Comparison of ENCODE assay signal across 12 mouse cellular contexts in genomic region chr14:31718332-31718731, GRCm38 (mm10).
"Had no signal": no experiment of that assay in that cellular context is flagged by ENCODE, and none has a peak within 500 bp of the region (broad histone marks: within the 10 kb centered on the region; RNA-seq: fewer than 3 reads in every experiment).

No protein-coding gene starts in this region.

- ATAC-seq: intestine, postnatal 0 days; midbrain, embryonic 13.5 days had no signal

- H3K4me3 ChIP-seq: limb, embryonic 12.5 days; lung, embryonic 15.5 days; midbrain, embryonic 13.5 days; stomach, embryonic 15.5 days had no signal

- H3K4me1 ChIP-seq: limb, embryonic 12.5 days; lung, embryonic 15.5 days; midbrain, embryonic 13.5 days; stomach, embryonic 15.5 days had no signal

- H3K4me2 ChIP-seq: limb, embryonic 12.5 days; lung, embryonic 15.5 days; midbrain, embryonic 13.5 days; stomach, embryonic 15.5 days had no signal

- H3K27ac ChIP-seq: limb, embryonic 12.5 days; lung, embryonic 15.5 days; macrophage; midbrain, embryonic 13.5 days; stomach, embryonic 15.5 days had no signal

- H3K9ac ChIP-seq: limb, embryonic 12.5 days; lung, embryonic 15.5 days; midbrain, embryonic 13.5 days; stomach, embryonic 15.5 days had no signal

- DNase-seq: kidney, adult 8-10 months; kidney, postnatal 25 days; layer of hippocampus, postnatal 36 days; lung, postnatal 14 days; right cerebral cortex, postnatal 14 days; thymus, postnatal 36 days had no signal

- H3K9me3 ChIP-seq: limb, embryonic 12.5 days; lung, embryonic 15.5 days; midbrain, embryonic 13.5 days; stomach, embryonic 15.5 days had no signal

- H3K27me3 ChIP-seq: limb, embryonic 12.5 days; lung, embryonic 15.5 days; midbrain, embryonic 13.5 days; stomach, embryonic 15.5 days had no signal
